Mouse (Mus musculus) embryonic facial prominence, embryonic 13.5 days (tissue): Measurements from ENCODE around the gene Egfr. TPM values are rescaled to one million over a fixed set of nuclear protein-coding genes. Genes with fewer than 3 reads are reported as not detected.

Experiments
- ATAC-seq: fragments of 200-750 bp; cut with Nextera tagmentation; 2 replicates; pipeline ENCODE4 v1.8.0; 2017; ENCODE audit warnings: low read depth; ENCODE audit not compliant: insufficient number of reproducible peaks, insufficient read depth, low FRiP score, low TSS enrichment
- H3K27ac ChIP-seq: fragments of 300-500 bp; sonication (generic); 2 replicates; pipeline ENCODE4 v1.5.1; 2015; ENCODE audit warnings: moderate library complexity, mild to moderate bottlenecking, inconsistent platforms
- H3K27me3 ChIP-seq: fragments of 300-500 bp; sonication (generic); 2 replicates; pipeline ENCODE4 v1.6.1; 2015; ENCODE audit warnings: mild to moderate bottlenecking, inconsistent platforms
- H3K36me3 ChIP-seq: fragments of 300-500 bp; sonication (generic); 2 replicates; pipeline ENCODE4 v1.6.1; 2015; ENCODE audit warnings: mild to moderate bottlenecking, inconsistent platforms
- H3K4me1 ChIP-seq: fragments of 300-500 bp; sonication (generic); 2 replicates; pipeline ENCODE4 v1.6.1; 2015; ENCODE audit warnings: inconsistent platforms
- H3K4me2 ChIP-seq: fragments of 300-500 bp; sonication (generic); 2 replicates; pipeline ENCODE4 v1.6.1; 2015; ENCODE audit warnings: moderate library complexity, mild to moderate bottlenecking, inconsistent platforms
- H3K4me3 ChIP-seq: fragments of 300-500 bp; sonication (generic); 2 replicates; pipeline ENCODE4 v1.5.1; 2015; ENCODE audit warnings: mild to moderate bottlenecking, inconsistent platforms
- H3K9ac ChIP-seq: fragments of 300-500 bp; sonication (generic); 2 replicates; pipeline ENCODE4 v1.6.1; 2015; ENCODE audit warnings: mild to moderate bottlenecking, inconsistent platforms
- H3K9me3 ChIP-seq: fragments of 300-500 bp; sonication (generic); 2 replicates; pipeline ENCODE4 v1.6.1; 2016; ENCODE audit warnings: inconsistent platforms
- WGBS: fragments of 180-500 bp; shearing (Covaris S2); methylation state at CpG from one replicate; pipeline ENCODE4 v1.1.7; 2015; ENCODE audit warnings: mixed read lengths; 5-methylcytosine and 5-hydroxymethylcytosine counted together
- polyA plus RNA-seq: library from polyadenylated mRNA; unstranded; fragments of >200 nt; fragmentation: Nextera tagmentation; extraction: Ambion mirVana; gene quantifications from 2 replicates; pipeline ENCODE4 v1.2.1, GENCODE M21; 2015

The Egfr gene
- polyA plus RNA-seq, 1 experiment from 2014 or later = 12.6 TPM

- ATAC-seq = no peak
- Histone ChIP-seq H3K27me3 (no peaks in the 10 kb centered on the region), H3K4me1 (peaks cover 16% of the 10 kb centered on the region), H3K9me3 (no peaks in the 10 kb centered on the region), H3K4me2 (no peak overlapping the region), H3K9ac (no peak overlapping the region), H3K4me3 (no peak overlapping the region), H3K27ac (no peak overlapping the region), H3K36me3 (no peaks in the 10 kb centered on the region)
- WGBS = 89% methylated on average over 8 of the region's 8 CpGs
Measured at GRCm38 (mm10) chr11:16783926-16784659, 32.1 kb downstream of the Egfr start.

- Histone ChIP-seq H3K27ac (peak overlapping the region; percentile 49), H3K27me3 (no peaks in the 10 kb centered on the region; the same call in 1 of the 2 replicates), H3K36me3 (no peaks in the 10 kb centered on the region), H3K9me3 (no peaks in the 10 kb centered on the region), H3K9ac (no peak overlapping the region), H3K4me2 (no peak overlapping the region), H3K4me1 (peaks cover 12% of the 10 kb centered on the region; the same call in 1 of the 2 replicates), H3K4me3 (no peak overlapping the region)
- WGBS = 27% methylated on average over 5 of the region's 5 CpGs
- no peak; the same call in 1 of the 2 replicates for ATAC-seq
Measured at GRCm38 (mm10) chr11:16792638-16793585, 40.9 kb downstream of the Egfr start.

GRCm38 (mm10) chr11:16795012-16795411, 43.0 kb downstream of the Egfr start:
- Histone ChIP-seq H3K4me2 (no peak overlapping the region), H3K36me3 (no peaks in the 10 kb centered on the region), H3K27ac (no peak overlapping the region), H3K4me3 (no peak overlapping the region), H3K9ac (no peak overlapping the region), H3K9me3 (no peaks in the 10 kb centered on the region), H3K4me1 (peaks cover 12% of the 10 kb centered on the region; the same call in 1 of the 2 replicates), H3K27me3 (peaks cover 4% of the 10 kb centered on the region; the same call in 1 of the 2 replicates)
- ATAC-seq = no peak

GRCm38 (mm10) chr11:16795513-16795912, 43.5 kb downstream of the Egfr start:
- Histone ChIP-seq H3K36me3 (no peaks in the 10 kb centered on the region), H3K4me3 (no peak overlapping the region), H3K4me2 (no peak overlapping the region), H3K27ac (no peak overlapping the region), H3K9me3 (no peaks in the 10 kb centered on the region), H3K27me3 (peaks cover 4% of the 10 kb centered on the region; the same call in 1 of the 2 replicates), H3K4me1 (peaks cover 17% of the 10 kb centered on the region), H3K9ac (no peak overlapping the region)
- ATAC-seq = no peak
- WGBS = 85% methylated on average over 6 of the region's 6 CpGs

GRCm38 (mm10) chr11:16797456-16797855, 45.5 kb downstream of the Egfr start:
- Histone ChIP-seq H3K36me3 (no peaks in the 10 kb centered on the region), H3K9ac (no peak overlapping the region), H3K4me3 (no peak overlapping the region), H3K27ac (no peak overlapping the region), H3K9me3 (no peaks in the 10 kb centered on the region), H3K4me1 (peaks cover 14% of the 10 kb centered on the region), H3K27me3 (peaks cover 4% of the 10 kb centered on the region; the same call in 1 of the 2 replicates), H3K4me2 (no peak overlapping the region)
- ATAC-seq = no peak
- WGBS = 80% methylated on average over 3 of the region's 3 CpGs

GRCm38 (mm10) chr11:16798136-16798535, 46.1 kb downstream of the Egfr start:
- no peak overlapping the region for H3K4me3 ChIP-seq
- no peak overlapping the region for H3K27ac ChIP-seq
- ATAC-seq = no peak
- H3K9me3 ChIP-seq = no peaks in the 10 kb centered on the region
- no peak overlapping the region for H3K9ac ChIP-seq
- H3K4me2 ChIP-seq = no peak overlapping the region
- H3K27me3 ChIP-seq = peaks cover 4% of the 10 kb centered on the region; the same call in 1 of the 2 replicates
- no peaks in the 10 kb centered on the region for H3K36me3 ChIP-seq
- H3K4me1 ChIP-seq = peaks cover 14% of the 10 kb centered on the region

GRCm38 (mm10) chr11:16800507-16800906, 48.5 kb downstream of the Egfr start:
- Histone ChIP-seq H3K9me3 (no peaks in the 10 kb centered on the region), H3K27ac (no peak overlapping the region), H3K4me1 (peaks cover 14% of the 10 kb centered on the region), H3K36me3 (no peaks in the 10 kb centered on the region), H3K4me3 (no peak overlapping the region), H3K27me3 (peaks cover 4% of the 10 kb centered on the region; the same call in 1 of the 2 replicates), H3K9ac (no peak overlapping the region), H3K4me2 (no peak overlapping the region)
- WGBS = 68% methylated on average over 6 of the region's 6 CpGs
- ATAC-seq = no peak

- Histone ChIP-seq H3K27ac (no peak overlapping the region), H3K9me3 (no peaks in the 10 kb centered on the region), H3K9ac (no peak overlapping the region), H3K4me1 (peaks cover 14% of the 10 kb centered on the region), H3K4me3 (no peak overlapping the region), H3K36me3 (no peaks in the 10 kb centered on the region), H3K27me3 (peaks cover 4% of the 10 kb centered on the region; the same call in 1 of the 2 replicates), H3K4me2 (no peak overlapping the region)
- ATAC-seq = no peak
- 43% methylated on average over 1 of the region's 1 CpGs for whole genome bisulfite sequencing
Measured at GRCm38 (mm10) chr11:16802668-16803067, 50.7 kb downstream of the Egfr start.

GRCm38 (mm10) chr11:16804016-16804415, 52.0 kb downstream of the Egfr start:
- Histone ChIP-seq H3K4me3 (no peak overlapping the region), H3K27me3 (peaks cover 4% of the 10 kb centered on the region; the same call in 1 of the 2 replicates), H3K27ac (no peak overlapping the region), H3K4me1 (peaks cover 21% of the 10 kb centered on the region), H3K9ac (no peak overlapping the region), H3K36me3 (no peaks in the 10 kb centered on the region), H3K9me3 (no peaks in the 10 kb centered on the region), H3K4me2 (no peak overlapping the region)
- ATAC-seq = no peak
- WGBS = 75% methylated on average over 2 of the region's 2 CpGs

GRCm38 (mm10) chr11:16805886-16806285, 53.9 kb downstream of the Egfr start:
- H3K36me3 ChIP-seq = no peaks in the 10 kb centered on the region
- 79% methylated on average over 4 of the region's 4 CpGs for WGBS
- no peak overlapping the region for H3K4me3 ChIP-seq
- no peak overlapping the region for H3K27ac ChIP-seq
- ATAC-seq = no peak
- H3K4me1 ChIP-seq = peaks cover 33% of the 10 kb centered on the region
- H3K27me3 ChIP-seq = no peaks in the 10 kb centered on the region
- no peaks in the 10 kb centered on the region for H3K9me3 ChIP-seq
- H3K9ac ChIP-seq = no peak overlapping the region
- H3K4me2 ChIP-seq = no peak overlapping the region

- Histone ChIP-seq H3K9ac (no peak overlapping the region), H3K4me3 (no peak overlapping the region), H3K36me3 (no peaks in the 10 kb centered on the region), H3K4me1 (peaks cover 44% of the 10 kb centered on the region), H3K27me3 (no peaks in the 10 kb centered on the region), H3K27ac (peak overlapping the region; percentile 66), H3K9me3 (no peaks in the 10 kb centered on the region), H3K4me2 (no peak overlapping the region)
- ATAC-seq = no peak
- WGBS = 70% methylated on average over 9 of the region's 9 CpGs
Measured at GRCm38 (mm10) chr11:16809161-16809967, 57.4 kb downstream of the Egfr start.
